Mouse (Mus musculus) lung, postnatal 0 days (tissue): ENCODE data around the gene Pi4ka. TPM values are rescaled to one million over a fixed set of nuclear protein-coding genes. Genes with fewer than 3 reads are reported as not detected.
"Not testable (repeated sequence)": the region's sequence is repeated elsewhere in the genome, so short reads cannot be mapped to it uniquely, and the experiment has no call there.

ENCODE experiments used
- ATAC-seq: fragments of 200-750 bp; cut with Nextera tagmentation; 2 replicates; pipeline ENCODE4 v1.8.0; 2017; ENCODE audit warnings: moderate library complexity
- DNase-seq: peaks from one replicate; pipeline ENCODE4 v3.0.0-alpha.2; 2016; ENCODE audit warnings: low spot score
- H3K27ac ChIP-seq: fragments of 300-500 bp; sonication (generic); 2 replicates; pipeline ENCODE4 v1.5.1; 2014; ENCODE audit warnings: antibody characterized with exemption, mild to moderate bottlenecking, low read length, mixed read lengths
- H3K27me3 ChIP-seq: fragments of 300-500 bp; sonication (generic); replicated peaks from 2 replicates; pipeline ENCODE4 v1.6.1; 2014; ENCODE audit warnings: low read length, mixed read lengths; ENCODE audit not compliant: insufficient read depth
- H3K36me3 ChIP-seq: fragments of 300-500 bp; sonication (generic); 2 replicates; pipeline ENCODE4 v1.6.1; 2014; ENCODE audit warnings: low read length, mixed read lengths; ENCODE audit not compliant: insufficient read depth
- H3K4me1 ChIP-seq: fragments of 300-500 bp; sonication (generic); 2 replicates; pipeline ENCODE4 v1.6.1; 2014; ENCODE audit warnings: antibody characterized with exemption, low read depth, low read length, mixed read lengths; ENCODE audit not compliant: insufficient read depth
- H3K4me2 ChIP-seq: fragments of 300-500 bp; sonication (generic); replicated peaks from 2 replicates; pipeline ENCODE4 v1.6.1; 2014; ENCODE audit warnings: low read depth, mild to moderate bottlenecking, low read length, moderate library complexity, mixed read lengths
- H3K4me3 ChIP-seq: fragments of 300-500 bp; sonication (generic); 2 replicates; pipeline ENCODE4 v1.5.1; 2014; ENCODE audit warnings: low read depth, low read length
- H3K9ac ChIP-seq: fragments of 300-500 bp; sonication (generic); replicated peaks from 2 replicates; pipeline ENCODE4 v1.6.1; 2014; ENCODE audit warnings: low read depth, mild to moderate bottlenecking
- H3K9me3 ChIP-seq: fragments of 300-500 bp; sonication (generic); 2 replicates; pipeline ENCODE4 v1.6.1; 2016; ENCODE audit warnings: low read length, mixed read lengths
- CTCF ChIP-seq: IDR thresholded peaks from 2 replicates; pipeline ENCODE4 v1.5.1; 2016; ENCODE audit warnings: antibody characterized with exemption, mild to moderate bottlenecking
- EP300 ChIP-seq: IDR thresholded peaks from 2 replicates; pipeline ENCODE4 v1.6.1; 2016; ENCODE audit warnings: antibody characterized with exemption, mild to moderate bottlenecking, control low read depth
- WGBS: fragments of 180-500 bp; shearing (Covaris S2); extraction: QIAGEN DNeasy Blood & Tissue Kit; methylation state at CpG from one replicate; pipeline ENCODE4 v1.1.7; 2014; 5-methylcytosine and 5-hydroxymethylcytosine counted together
- polyA plus RNA-seq: library from polyadenylated mRNA; unstranded; fragments of >200 nt; fragmentation: Nextera tagmentation; extraction: Ambion mirVana; gene quantifications from 2 replicates; pipeline ENCODE4 v1.2.1, GENCODE M21; 2015

The Pi4ka gene
- polyA plus RNA-seq, 1 experiment from 2014 or later: 14.2 TPM

- Histone ChIP-seq H3K9me3 (no peaks in the 10 kb centered on the region), H3K27me3 (no peaks in the 10 kb centered on the region), H3K27ac (peak overlapping the region; percentile 22; the same call in 1 of the 2 replicates), H3K36me3 (no peaks in the 10 kb centered on the region), H3K4me2 (peak overlapping the region; percentile 97), H3K9ac (no peak overlapping the region), H3K4me1 (peaks cover 10% of the 10 kb centered on the region), H3K4me3 (peak overlapping the region; percentile 96)
- ATAC-seq (no peak), DNase-seq (peak; percentile 78)
- TF ChIP-seq EP300 (peak; percentile 23; the same call in 1 of the 2 replicates), CTCF (no peak)
- 18% methylated on average over 9 of the region's 9 CpGs for WGBS
Measured at GRCm38 (mm10) chr16:17234916-17235665, 171.0 kb downstream of the Pi4ka start.

- no peaks in the 10 kb centered on the region for H3K9me3 ChIP-seq
- DNase-seq (peak; percentile 56), ATAC-seq (no peak)
- no peaks in the 10 kb centered on the region for H3K36me3 ChIP-seq
- H3K27me3 ChIP-seq: no peaks in the 10 kb centered on the region
- H3K4me2 ChIP-seq: peak overlapping the region; percentile 97
- peak overlapping the region; percentile 96 for H3K4me3 ChIP-seq
- H3K27ac ChIP-seq: peak overlapping the region; percentile 88
- TF ChIP-seq CTCF (no peak), EP300 (0 out of 2 replicates have a peak, but pooled peaks have one; percentile 18)
- peaks cover 10% of the 10 kb centered on the region for H3K4me1 ChIP-seq
- peak overlapping the region; percentile 76 for H3K9ac ChIP-seq
- 2% methylated on average over 12 of the region's 12 CpGs for WGBS
Measured at GRCm38 (mm10) chr16:17234499-17234895, 171.6 kb downstream of the Pi4ka start.

- 3% methylated on average over 52 of the region's 62 CpGs for WGBS
- Histone ChIP-seq H3K4me2 (peak overlapping the region; percentile 97), H3K27ac (peak overlapping the region; percentile 88), H3K27me3 (no peaks in the 10 kb centered on the region), H3K4me1 (peaks cover 10% of the 10 kb centered on the region), H3K4me3 (peak overlapping the region; percentile 96), H3K9ac (peak overlapping the region; percentile 76), H3K36me3 (no peaks in the 10 kb centered on the region), H3K9me3 (no peaks in the 10 kb centered on the region)
- DNase-seq: peak; percentile 61
- ATAC-seq: peak; percentile 54
- TF ChIP-seq CTCF (no peak), EP300 (no peak)
Measured at GRCm38 (mm10) chr16:17233702-17234498, 172.2 kb downstream of the Pi4ka start.

DNA sequence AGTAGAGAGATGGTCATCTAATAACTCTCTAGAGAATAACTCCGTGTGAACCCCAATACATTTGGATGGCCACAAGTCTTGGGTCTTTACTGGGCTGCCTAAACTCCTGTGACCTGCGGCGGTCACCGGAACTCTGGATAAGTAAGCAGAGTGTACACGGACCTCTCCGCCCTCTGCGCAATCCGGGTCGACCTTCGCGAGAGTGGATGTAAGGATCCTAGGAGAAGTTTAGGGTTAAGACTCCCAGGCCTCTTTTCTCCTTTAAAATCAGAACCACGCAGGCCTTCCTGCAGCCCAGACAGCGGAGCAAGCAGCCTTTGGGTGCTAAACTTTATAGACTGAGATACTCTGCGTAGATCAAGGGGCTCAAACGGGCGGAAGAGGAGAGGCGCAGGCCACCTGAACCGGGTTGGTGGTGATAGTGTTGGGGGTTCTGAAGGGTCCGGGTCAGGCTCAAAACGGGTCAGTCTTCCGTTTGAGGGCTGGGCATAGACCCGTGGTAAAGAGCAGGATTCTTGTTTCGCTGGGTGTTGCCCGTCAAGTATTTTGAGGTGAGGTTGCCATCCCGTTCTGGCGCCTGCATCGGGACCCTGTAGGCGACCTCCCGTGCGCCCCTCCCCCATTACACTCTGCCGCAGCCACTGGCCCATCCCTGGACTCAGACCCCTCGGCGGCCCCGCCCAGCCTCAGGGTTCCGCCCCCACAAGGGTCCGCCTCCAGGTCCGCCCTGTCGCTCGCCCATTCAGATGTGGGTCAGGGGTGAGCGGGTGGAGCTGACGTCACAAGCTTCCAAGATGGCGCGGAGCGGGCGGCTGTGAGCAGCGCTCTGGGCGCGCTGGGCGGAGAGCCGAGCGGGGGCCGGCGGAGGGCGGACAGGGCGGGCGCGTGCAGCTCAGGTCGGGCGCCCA lies 173.1 kb downstream of the Pi4ka start, which contains the start of gene Hic2:
TSS of gene Hic2 (plus strand) at position 779 of the 908 bp plus-strand sequence.
- H3K4me2 ChIP-seq: peak within 1 kb of the TSS; percentile 97

GRCm38 (mm10) chr16:17231523-17231922 lies 174.6 kb downstream of the Pi4ka start:
- WGBS: 87% methylated on average over 2 of the region's 2 CpGs
- H3K4me2 ChIP-seq, H3K27ac ChIP-seq, H3K27me3 ChIP-seq, DNase-seq, ATAC-seq, H3K36me3 ChIP-seq, H3K9ac ChIP-seq, H3K4me1 ChIP-seq, H3K4me3 ChIP-seq, H3K9me3 ChIP-seq: not testable (repeated sequence)

More for the DNA sequence above, 173.1 kb downstream of the Pi4ka start, which contains the start of gene Hic2:
- Histone ChIP-seq H3K27me3 (no peaks in the 10 kb centered on the region), H3K4me3 (peak within 1 kb of the TSS; percentile 96), H3K36me3 (no peaks in the 10 kb centered on the region), H3K9ac (peak within 1 kb of the TSS; percentile 76), H3K4me1 (peaks cover 5% of the 10 kb centered on the region; the same call in 1 of the 2 replicates), H3K9me3 (no peaks in the 10 kb centered on the region), H3K27ac (peak within 1 kb of the TSS; percentile 88)
- ATAC-seq (peak; percentile 98), DNase-seq (peak; percentile 98)
- TF ChIP-seq EP300 (no peak), CTCF (no peak)
- 2% methylated on average over 51 of the region's 59 CpGs for WGBS

Other genes starting within 250 kb of the Pi4ka start
- 197 and 200 TPM in 2 replicates for gene Ube2l3, start 203.7 kb downstream of the Pi4ka start, polyA plus RNA-seq
- gene Rimbp3, start 197.7 kb downstream of the Pi4ka start, polyA plus RNA-seq: 0.07 TPM in 1 of 2 replicates, not detected in the other
- gene Hic2, start 172.7 kb downstream of the Pi4ka start, polyA plus RNA-seq: 2.0 and 2.2 TPM in 2 replicates
- 7.1 and 7.7 TPM in 2 replicates for gene Tmem191c, start 130.2 kb downstream of the Pi4ka start, polyA plus RNA-seq
- gene Serpind1, start 74.9 kb downstream of the Pi4ka start, polyA plus RNA-seq: 1.2 and 2.1 TPM in 2 replicates
- gene Snap29, start 328 bp downstream of the Pi4ka start, polyA plus RNA-seq: 11.5 and 13.4 TPM in 2 replicates
- gene Crkl, start 45.7 kb upstream of the Pi4ka start, polyA plus RNA-seq: 33.1 and 39.6 TPM in 2 replicates
- gene Aifm3, start 83.3 kb upstream of the Pi4ka start, polyA plus RNA-seq: 2.8 and 3.5 TPM in 2 replicates
- gene Lztr1, start 102.4 kb upstream of the Pi4ka start, polyA plus RNA-seq: 63.3 and 64.7 TPM in 2 replicates
- 49.5 and 53.4 TPM in 2 replicates for gene Thap7, start 124.8 kb upstream of the Pi4ka start, polyA plus RNA-seq
- 5.3 and 7.7 TPM in 2 replicates for gene Lrrc74b, start 154.9 kb upstream of the Pi4ka start, polyA plus RNA-seq
- gene P2rx6, start 155.6 kb upstream of the Pi4ka start, polyA plus RNA-seq: 3.3 and 3.6 TPM in 2 replicates
- gene Slc7a4, start 176.9 kb upstream of the Pi4ka start, polyA plus RNA-seq: 12.2 and 14.5 TPM in 2 replicates
- 7.9 and 8.8 TPM in 2 replicates for gene Smpd4, start 213.0 kb upstream of the Pi4ka start, polyA plus RNA-seq
- 10.4 and 13.0 TPM in 2 replicates for gene Ccdc74a, start 240.2 kb upstream of the Pi4ka start, polyA plus RNA-seq